In the genomic region with DNA sequence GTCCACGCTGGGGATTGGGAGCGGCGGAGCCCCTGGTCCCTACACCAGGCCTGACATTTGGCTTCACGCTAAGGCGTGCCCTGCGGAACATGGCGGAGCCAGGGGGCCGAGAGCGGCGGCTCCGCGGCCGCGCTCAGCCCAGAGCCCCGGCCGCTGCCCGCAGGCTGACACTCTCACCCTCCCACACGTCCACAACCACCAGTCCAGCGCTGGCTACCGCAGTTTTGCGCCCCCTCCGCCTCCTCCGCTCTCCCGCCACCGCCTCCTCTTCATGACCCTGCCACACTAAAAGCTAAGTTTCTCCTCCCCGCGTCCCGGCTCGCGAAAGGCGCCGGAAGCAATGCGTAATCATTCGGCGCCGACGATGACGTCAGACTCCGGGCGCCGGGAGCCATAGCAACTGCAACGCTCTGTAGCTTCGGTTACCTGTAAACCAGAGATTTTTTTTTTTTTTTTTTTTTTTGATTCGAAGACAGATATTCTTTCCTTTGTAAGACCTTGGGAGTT, we compare ENCODE assay signal across 8 mouse cellular contexts. TPM values are rescaled to one million over a fixed set of nuclear protein-coding genes. Genes with fewer than 3 reads are reported as not detected.
DNase-seq lines count a peak whose midpoint lies in the region; ATAC-seq lines count a peak whose summit lies in the region.

A gene (minus strand): TSS at position 323 of the 507 bp plus-strand sequence.

- no peaks in the 10 kb centered on the region for H3K27me3 ChIP-seq in hindbrain, embryonic 16.5 days (replicated peaks; ENCODE audit: control insufficient read depth, insufficient read depth, low read length)

- WGBS in hindbrain, embryonic 16.5 days = under 1% methylated on average over 40 of the region's 44 CpGs
- 0% methylated on average over 44 of the region's 44 CpGs for WGBS in macrophage (ENCODE audit: missing documents)

- H3K4me2 ChIP-seq in hindbrain, embryonic 16.5 days (ENCODE audit: low read length) = peak within 1 kb of the TSS; percentile 92

- no peaks in the 10 kb centered on the region for H3K9me3 ChIP-seq in hindbrain, embryonic 16.5 days (ENCODE audit: control insufficient read depth, low read length)

- peaks cover 21% of the 10 kb centered on the region for H3K4me1 ChIP-seq in hindbrain, embryonic 16.5 days (ENCODE audit: control insufficient read depth, insufficient read depth, low read depth, low read length)

- H3K9ac ChIP-seq in hindbrain, embryonic 16.5 days (ENCODE audit: low read depth, low read length) = peak within 1 kb of the TSS; percentile 91

- no peaks in the 10 kb centered on the region for H3K36me3 ChIP-seq in hindbrain, embryonic 16.5 days (ENCODE audit: control insufficient read depth, insufficient read depth, low read length)
- H3K36me3 ChIP-seq in macrophage (ENCODE audit: inconsistent target) = no peaks in the 10 kb centered on the region

- peak; percentile 80 for ATAC-seq in hindbrain, embryonic 16.5 days

- H3K79me2 ChIP-seq in macrophage (ENCODE audit: inconsistent target) = peaks cover 48% of the 10 kb centered on the region

- peak; percentile 93 for DNase-seq in T-cell, adult 2 months (ENCODE audit: low spot score)
- peak; percentile 94 to 97 for DNase-seq in cerebellum, postnatal 36 days
- DNase-seq in frontal cortex, postnatal 36 days (ENCODE audit: low spot score in 2 of 2) = peak; percentile 94 to 98
- peak; percentile 96 to 97 for DNase-seq in left cerebral cortex, adult 18-20 months (ENCODE audit: low spot score in 2 of 2)
- peak; percentile 93 for DNase-seq in right cerebral cortex, adult 18-20 months
- peak; percentile 84 for DNase-seq in urinary bladder, postnatal 10 days (ENCODE audit: low spot score)

- H3K4me3 ChIP-seq in hindbrain, embryonic 16.5 days (ENCODE audit: low read length) = peak within 1 kb of the TSS; percentile 100
- H3K4me3 ChIP-seq in macrophage (ENCODE audit: inconsistent target) = peak within 1 kb of the TSS; percentile 84

- H3K27ac ChIP-seq in hindbrain, embryonic 16.5 days (ENCODE audit: low read depth, low read length) = peak within 1 kb of the TSS; percentile 81
- H3K27ac ChIP-seq in macrophage = peak within 1 kb of the TSS; percentile 31; the same call in 1 of the 2 replicates

RNA-seq across cellular contexts. Expression of the gene that starts here (rescaled TPM):
- polyA plus RNA-seq in hindbrain, embryonic 16.5 days (2015; fragmentation: Nextera tagmentation; extraction: Ambion mirVana) = 19.6 and 24.1 TPM in 2 replicates
- 10 to 100 TPM; 39.0 to 44.4 TPM for total RNA-seq in left cerebral cortex, adult 18-20 months (2021)
- 100 to 1,000 TPM in 23 of 26 experiments, 10 to 100 TPM in 3; 86.6 to 162 (median 126) TPM for total RNA-seq in macrophage (2018; cell fraction: chromatin; rRNA removed)
- 10 to 100 TPM; 15.0 to 23.2 (median 19.5) TPM for total RNA-seq in macrophage (2018; cell fraction: cytosol; rRNA removed)
- 100 to 1,000 TPM in 1 of 26 experiments, 10 to 100 TPM in 25; 48.9 to 114 (median 67.5) TPM for total RNA-seq in macrophage (2018; cell fraction: nucleus; rRNA removed)
- 9.3 to 14.3 TPM (median 13.0 TPM) in 3 replicates for polyA plus RNA-seq in macrophage (2018)

Comparison
In these comparisons a context has a peak if more than half of its experiments do, and no peak if none do; other contexts are left out.
1. Peak in every context shown above with its lines: DNase-seq, ATAC-seq, H3K4me3 ChIP-seq and H3K27ac ChIP-seq.